Mouse (Mus musculus): ENCODE data around the gene Arl9. TPM values are rescaled to one million over a fixed set of nuclear protein-coding genes. Genes with fewer than 3 reads are reported as not detected.
"Not testable (repeated sequence)": the region's sequence is repeated elsewhere in the genome, so short reads cannot be mapped to it uniquely, and the experiment has no call there.

Gene Arl9
- polyA plus RNA-seq, 1 experiment from 2014 or later = 0.37 TPM

GRCm38 (mm10) chr5:77010352-77010751, 6.5 kb downstream of the Arl9 start:
- WGBS = 93% methylated on average over 9 of the region's 9 CpGs
- no peak overlapping the region for H3K9ac ChIP-seq (ENCODE audit: low read length)
- no peaks in the 10 kb centered on the region for H3K9me3 ChIP-seq (ENCODE audit: control insufficient read depth, low read length)
- H3K36me3 ChIP-seq (ENCODE audit: control insufficient read depth, insufficient read depth, low read length) = no peaks in the 10 kb centered on the region
- no peak overlapping the region for H3K27ac ChIP-seq (ENCODE audit: low read depth, low read length)
- no peaks in the 10 kb centered on the region for H3K4me1 ChIP-seq (ENCODE audit: control insufficient read depth, insufficient read depth, low read length)
- no peaks in the 10 kb centered on the region for H3K27me3 ChIP-seq (ENCODE audit: control insufficient read depth, insufficient read depth, low read length)
- no peak overlapping the region for H3K4me2 ChIP-seq
- ATAC-seq (ENCODE audit: low FRiP score) (no peak), DNase-seq (ENCODE audit: low spot score, missing footprints) (peak; percentile 53)
- H3K4me3 ChIP-seq (ENCODE audit: low read depth, low read length) = no peak overlapping the region

GRCm38 (mm10) chr5:77011082-77011481, 7.2 kb downstream of the Arl9 start:
- Histone ChIP-seq H3K36me3 (ENCODE audit: control insufficient read depth, insufficient read depth, low read length) (no peaks in the 10 kb centered on the region), H3K27ac (ENCODE audit: low read depth, low read length) (no peak overlapping the region), H3K9me3 (ENCODE audit: control insufficient read depth, low read length) (no peaks in the 10 kb centered on the region), H3K4me3 (ENCODE audit: low read depth, low read length) (no peak overlapping the region), H3K4me1 (ENCODE audit: control insufficient read depth, insufficient read depth, low read length) (no peaks in the 10 kb centered on the region), H3K27me3 (ENCODE audit: control insufficient read depth, insufficient read depth, low read length) (no peaks in the 10 kb centered on the region), H3K4me2 (no peak overlapping the region), H3K9ac (ENCODE audit: low read length) (no peak overlapping the region)
- DNase-seq (ENCODE audit: low spot score, missing footprints) = peak; percentile 0
- no peak for ATAC-seq (ENCODE audit: low FRiP score)
- 69% methylated on average over 3 of the region's 3 CpGs for WGBS

- H3K9ac ChIP-seq (ENCODE audit: low read length) = no peak overlapping the region
- ATAC-seq (ENCODE audit: low FRiP score) (no peak), DNase-seq (ENCODE audit: low spot score, missing footprints) (peak; percentile 57)
- H3K9me3 ChIP-seq (ENCODE audit: control insufficient read depth, low read length) = no peaks in the 10 kb centered on the region
- H3K27ac ChIP-seq (ENCODE audit: low read depth, low read length) = no peak overlapping the region
- no peaks in the 10 kb centered on the region for H3K36me3 ChIP-seq (ENCODE audit: control insufficient read depth, insufficient read depth, low read length)
- no peak overlapping the region for H3K4me3 ChIP-seq (ENCODE audit: low read depth, low read length)
- no peak overlapping the region for H3K4me2 ChIP-seq
- H3K4me1 ChIP-seq (ENCODE audit: control insufficient read depth, insufficient read depth, low read length) = no peaks in the 10 kb centered on the region
- 86% methylated on average over 3 of the region's 3 CpGs for WGBS
- H3K27me3 ChIP-seq (ENCODE audit: control insufficient read depth, insufficient read depth, low read length) = peaks cover 5% of the 10 kb centered on the region; the same call in 1 of the 2 replicates
Observed at GRCm38 (mm10) chr5:77013171-77013570, 9.3 kb downstream of the Arl9 start.

DNA sequence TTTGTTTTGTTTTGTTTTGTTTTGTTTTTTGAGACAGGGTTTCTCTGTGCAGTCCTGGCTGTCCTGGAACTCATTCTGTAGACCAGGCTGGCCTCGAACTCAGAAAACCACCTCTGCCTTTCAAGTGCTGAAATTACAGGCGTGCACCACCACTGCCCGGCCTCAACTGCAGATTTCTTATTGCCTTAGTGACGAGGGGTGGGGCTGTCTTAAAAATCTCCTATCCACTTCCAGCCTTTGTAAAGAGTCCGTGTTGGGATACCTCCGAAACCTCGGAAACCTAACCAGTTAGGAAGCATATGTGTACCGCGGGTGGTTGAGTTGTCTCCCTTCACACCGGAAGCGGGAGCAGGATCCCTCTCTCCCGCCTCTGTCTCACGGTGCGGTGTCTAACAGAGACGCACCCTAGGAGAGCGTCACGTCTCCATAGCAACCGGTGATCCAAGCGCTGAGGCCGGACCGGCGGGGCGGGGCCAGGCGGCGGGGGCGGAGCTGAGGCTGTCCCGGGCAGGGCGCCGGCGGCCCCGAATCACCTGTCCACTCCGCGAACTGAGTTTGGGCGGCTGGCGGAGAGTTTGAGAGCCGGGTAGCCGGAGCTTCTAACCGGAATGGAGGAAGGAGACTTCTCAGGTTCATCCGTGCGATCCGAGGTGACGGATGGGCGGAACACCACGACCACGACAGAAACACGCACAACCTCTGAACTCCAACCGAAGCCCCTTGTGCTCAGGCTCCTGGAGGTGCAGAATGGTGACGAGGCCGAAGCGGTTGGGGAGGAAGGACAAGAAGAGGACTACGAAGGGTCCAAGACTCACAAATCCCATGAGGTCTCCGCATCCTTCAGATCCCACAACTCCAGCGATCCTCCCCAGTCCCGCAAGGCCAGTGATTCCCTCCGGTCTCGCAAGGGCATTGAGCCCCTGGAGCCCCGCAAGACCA, 12.0 kb downstream of the Arl9 start, which contains the start of gene Thegl:
Gene Thegl, plus strand, starts transcription at position 480 of the 939 bp plus-strand sequence.
- no peaks in the 10 kb centered on the region for H3K36me3 ChIP-seq (ENCODE audit: control insufficient read depth, insufficient read depth, low read length)
- no peak within 1 kb of the TSS for H3K27ac ChIP-seq (ENCODE audit: low read depth, low read length)
- peak within 1 kb of the TSS; percentile 43 for H3K4me3 ChIP-seq (ENCODE audit: low read depth, low read length)
- ATAC-seq (ENCODE audit: low FRiP score) (peak; percentile 100), DNase-seq (ENCODE audit: low spot score, missing footprints) (peak; percentile 97)
- no peaks in the 10 kb centered on the region for H3K9me3 ChIP-seq (ENCODE audit: control insufficient read depth, low read length)
- H3K27me3 ChIP-seq (ENCODE audit: control insufficient read depth, insufficient read depth, low read length) = peaks cover 5% of the 10 kb centered on the region; the same call in 1 of the 2 replicates
- H3K9ac ChIP-seq (ENCODE audit: low read length) = peak within 1 kb of the TSS; percentile 37
- no peaks in the 10 kb centered on the region for H3K4me1 ChIP-seq (ENCODE audit: control insufficient read depth, insufficient read depth, low read length)
- peak within 1 kb of the TSS; percentile 67 for H3K4me2 ChIP-seq
- 9% methylated on average over 57 of the region's 57 CpGs for WGBS

DNA sequence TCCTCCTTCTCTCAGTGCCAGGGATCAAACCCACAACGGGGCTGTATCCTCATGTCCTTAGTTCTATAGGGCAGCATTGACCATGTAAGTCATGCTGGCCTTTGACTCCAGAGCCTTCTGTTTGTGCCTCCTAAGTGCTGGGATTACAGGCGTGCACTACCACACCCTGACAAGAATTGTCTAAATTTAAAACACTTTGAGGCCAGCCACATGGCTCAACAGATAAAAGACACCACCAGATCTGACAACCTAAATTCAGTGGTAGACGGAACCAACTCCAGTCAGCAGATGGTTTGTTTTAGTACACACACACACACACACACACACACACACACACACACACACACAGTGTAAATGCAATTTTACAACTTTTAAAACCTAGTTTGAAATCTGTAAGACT, 24.2 kb downstream of the Arl9 start:
- WGBS = 78% methylated on average over 3 of the region's 3 CpGs
- Histone ChIP-seq H3K9ac (ENCODE audit: low read length) (no peak overlapping the region), H3K4me1 (ENCODE audit: control insufficient read depth, insufficient read depth, low read length) (no peaks in the 10 kb centered on the region), H3K9me3 (ENCODE audit: control insufficient read depth, low read length) (no peaks in the 10 kb centered on the region), H3K4me3 (ENCODE audit: low read depth, low read length) (no peak overlapping the region), H3K27me3 (ENCODE audit: control insufficient read depth, insufficient read depth, low read length) (no peaks in the 10 kb centered on the region), H3K36me3 (ENCODE audit: control insufficient read depth, insufficient read depth, low read length) (no peaks in the 10 kb centered on the region), H3K4me2 (no peak overlapping the region), H3K27ac (ENCODE audit: low read depth, low read length) (no peak overlapping the region)
- ATAC-seq (ENCODE audit: low FRiP score) = no peak
- DNase-seq (ENCODE audit: low spot score, missing footprints) = no peak

- no peak for ATAC-seq (ENCODE audit: low FRiP score)
Observed at GRCm38 (mm10) chr5:77029735-77030134, 25.9 kb downstream of the Arl9 start.

GRCm38 (mm10) chr5:77035101-77035500, 31.2 kb downstream of the Arl9 start:
- not testable (repeated sequence) for ATAC-seq (ENCODE audit: low FRiP score); H3K27ac ChIP-seq (ENCODE audit: low read depth, low read length); H3K4me1 ChIP-seq (ENCODE audit: control insufficient read depth, insufficient read depth, low read length); H3K36me3 ChIP-seq (ENCODE audit: control insufficient read depth, insufficient read depth, low read length); H3K9me3 ChIP-seq (ENCODE audit: control insufficient read depth, low read length); H3K4me2 ChIP-seq; H3K9ac ChIP-seq (ENCODE audit: low read length); H3K4me3 ChIP-seq (ENCODE audit: low read depth, low read length); H3K27me3 ChIP-seq (ENCODE audit: control insufficient read depth, insufficient read depth, low read length); DNase-seq (ENCODE audit: low spot score, missing footprints)

More at GRCm38 (mm10) chr5:77029735-77030134, 25.9 kb downstream of the Arl9 start:
- Histone ChIP-seq H3K9me3 (ENCODE audit: control insufficient read depth, low read length) (no peaks in the 10 kb centered on the region), H3K4me1 (ENCODE audit: control insufficient read depth, insufficient read depth, low read length) (no peaks in the 10 kb centered on the region), H3K27me3 (ENCODE audit: control insufficient read depth, insufficient read depth, low read length) (no peaks in the 10 kb centered on the region), H3K9ac (ENCODE audit: low read length) (no peak overlapping the region), H3K36me3 (ENCODE audit: control insufficient read depth, insufficient read depth, low read length) (no peaks in the 10 kb centered on the region), H3K27ac (ENCODE audit: low read depth, low read length) (no peak overlapping the region), H3K4me3 (ENCODE audit: low read depth, low read length) (no peak overlapping the region), H3K4me2 (no peak overlapping the region)
- no peak for DNase-seq (ENCODE audit: low spot score, missing footprints)
- 76% methylated on average over 5 of the region's 5 CpGs for WGBS

DNA sequence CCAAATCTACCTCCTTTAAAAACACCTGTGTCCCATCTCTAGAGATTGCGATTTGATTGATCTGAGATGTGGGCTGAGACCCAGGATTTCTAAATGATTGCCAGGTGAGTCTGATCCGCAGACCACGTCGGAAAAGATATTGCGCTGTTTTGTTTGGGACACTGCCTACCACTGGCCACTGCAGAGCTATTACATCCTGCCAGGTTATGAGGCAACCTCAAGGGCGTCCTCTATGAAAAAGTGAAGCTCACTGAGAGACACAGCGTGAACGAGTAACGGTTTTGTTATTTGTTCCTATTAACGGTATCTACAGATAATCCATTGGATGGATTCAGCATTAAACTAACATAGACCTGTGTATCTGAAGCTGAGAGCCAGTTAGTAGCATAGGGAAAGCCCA, 34.6 kb downstream of the Arl9 start:
- H3K27me3 ChIP-seq (ENCODE audit: control insufficient read depth, insufficient read depth, low read length) = no peaks in the 10 kb centered on the region
- WGBS = 91% methylated on average over 10 of the region's 10 CpGs
- H3K4me3 ChIP-seq (ENCODE audit: low read depth, low read length) = no peak overlapping the region
- no peaks in the 10 kb centered on the region for H3K4me1 ChIP-seq (ENCODE audit: control insufficient read depth, insufficient read depth, low read length)
- H3K9ac ChIP-seq (ENCODE audit: low read length) = no peak overlapping the region
- H3K9me3 ChIP-seq (ENCODE audit: control insufficient read depth, low read length) = no peaks in the 10 kb centered on the region
- no peak overlapping the region for H3K4me2 ChIP-seq
- ATAC-seq (ENCODE audit: low FRiP score) (no peak), DNase-seq (ENCODE audit: low spot score, missing footprints) (no peak)
- H3K27ac ChIP-seq (ENCODE audit: low read depth, low read length) = no peak overlapping the region
- H3K36me3 ChIP-seq (ENCODE audit: control insufficient read depth, insufficient read depth, low read length) = no peaks in the 10 kb centered on the region

- Histone ChIP-seq H3K4me2 (no peak overlapping the region), H3K9me3 (ENCODE audit: control insufficient read depth, low read length) (no peaks in the 10 kb centered on the region), H3K9ac (ENCODE audit: low read length) (no peak overlapping the region), H3K27ac (ENCODE audit: low read depth, low read length) (no peak overlapping the region), H3K36me3 (ENCODE audit: control insufficient read depth, insufficient read depth, low read length) (no peaks in the 10 kb centered on the region), H3K27me3 (ENCODE audit: control insufficient read depth, insufficient read depth, low read length) (no peaks in the 10 kb centered on the region), H3K4me1 (ENCODE audit: control insufficient read depth, insufficient read depth, low read length) (no peaks in the 10 kb centered on the region), H3K4me3 (ENCODE audit: low read depth, low read length) (no peak overlapping the region)
- DNase-seq (ENCODE audit: low spot score, missing footprints) (no peak), ATAC-seq (ENCODE audit: low FRiP score) (no peak)
Observed at GRCm38 (mm10) chr5:77039391-77039790, 35.5 kb downstream of the Arl9 start.

Measured in midbrain, embryonic 11.5 days (tissue).